Mouse (Mus musculus) lung, embryonic 14.5 days (tissue): Measurements from ENCODE around the gene Unc80. TPM values are rescaled to one million over a fixed set of nuclear protein-coding genes. Genes with fewer than 3 reads are reported as not detected.

ENCODE experiments used
- ATAC-seq: fragments of 200-750 bp; cut with Nextera tagmentation; 2 replicates; pipeline ENCODE4 v1.8.0; 2017; ENCODE audit warnings: mild to moderate bottlenecking, moderate TSS enrichment, moderate library complexity; ENCODE audit not compliant: insufficient read depth
- DNase-seq: peaks from one replicate; pipeline ENCODE4 v3.0.0-alpha.2; 2015
- H3K27ac ChIP-seq: fragments of 300-500 bp; sonication (generic); 2 replicates; pipeline ENCODE4 v1.5.1; 2014; ENCODE audit warnings: low read depth, mild to moderate bottlenecking, moderate library complexity
- H3K27me3 ChIP-seq: fragments of 300-500 bp; sonication (generic); 2 replicates; pipeline ENCODE4 v1.6.1; 2014; ENCODE audit warnings: low read length, control low read depth; ENCODE audit not compliant: insufficient read depth
- H3K36me3 ChIP-seq: fragments of 300-500 bp; sonication (generic); 2 replicates; pipeline ENCODE4 v1.6.1; 2014; ENCODE audit warnings: control low read depth; ENCODE audit not compliant: insufficient read depth
- H3K4me1 ChIP-seq: fragments of 300-500 bp; sonication (generic); 2 replicates; pipeline ENCODE4 v1.6.1; 2014; ENCODE audit warnings: antibody characterized with exemption, control low read depth; ENCODE audit not compliant: insufficient read depth
- H3K4me2 ChIP-seq: fragments of 300-500 bp; sonication (generic); 2 replicates; pipeline ENCODE4 v1.6.1; 2014; ENCODE audit warnings: mild to moderate bottlenecking
- H3K4me3 ChIP-seq: fragments of 300-500 bp; sonication (generic); 2 replicates; pipeline ENCODE4 v1.5.1; 2014; ENCODE audit warnings: low read depth, low read length
- H3K9ac ChIP-seq: fragments of 300-500 bp; sonication (generic); 2 replicates; pipeline ENCODE4 v1.6.1; 2014
- H3K9me3 ChIP-seq: fragments of 300-500 bp; sonication (generic); 2 replicates; pipeline ENCODE4 v1.6.1; 2016; ENCODE audit warnings: low read depth, low read length, control low read depth
- CTCF ChIP-seq: IDR thresholded peaks from 2 replicates; pipeline ENCODE4 v1.5.1; 2016; ENCODE audit warnings: antibody characterized with exemption, low read depth
- WGBS: fragments of 180-500 bp; shearing (Covaris S2); extraction: QIAGEN DNeasy Blood & Tissue Kit; methylation state at CpG from one replicate; pipeline ENCODE4 v1.1.7; 2014; 5-methylcytosine and 5-hydroxymethylcytosine counted together
- polyA plus RNA-seq: library from polyadenylated mRNA; unstranded; fragments of >200 nt; fragmentation: Nextera tagmentation; extraction: Ambion mirVana; gene quantifications from 2 replicates; pipeline ENCODE4 v1.2.1, GENCODE M21; 2014

Unc80 gene
- polyA plus RNA-seq, 1 experiment from 2014 or later, result 0.09 TPM

DNA sequence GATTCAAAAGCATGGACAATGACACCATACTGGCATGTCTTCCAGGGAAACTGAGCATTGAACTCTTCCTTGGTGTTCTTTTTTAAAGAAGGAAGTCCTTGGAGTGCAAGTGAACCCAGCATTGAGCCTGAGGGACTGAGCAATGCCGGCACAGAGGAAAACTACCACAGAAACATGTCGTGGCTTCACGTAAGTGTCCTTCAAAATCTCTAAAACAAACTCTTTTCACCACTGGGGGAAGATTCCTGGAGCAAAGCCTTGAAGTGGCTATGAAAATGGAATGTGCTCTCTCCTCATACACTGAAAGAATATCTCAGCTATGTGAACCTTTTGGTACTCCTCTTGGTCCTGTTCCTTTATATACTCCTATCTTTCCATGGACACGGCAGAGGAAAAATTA is 140.1 kb downstream of the Unc80 start:
- H3K4me3 ChIP-seq, result no peak overlapping the region
- H3K9ac ChIP-seq, result no peak overlapping the region
- DNase-seq (peak; percentile 23), ATAC-seq (no peak)
- no peak overlapping the region for H3K4me2 ChIP-seq
- TF ChIP-seq CTCF, result no peak
- no peaks in the 10 kb centered on the region for H3K4me1 ChIP-seq
- H3K27ac ChIP-seq, result no peak overlapping the region
- 64% methylated on average over 4 of the region's 4 CpGs for WGBS
- no peaks in the 10 kb centered on the region for H3K9me3 ChIP-seq
- no peaks in the 10 kb centered on the region for H3K27me3 ChIP-seq
- no peaks in the 10 kb centered on the region for H3K36me3 ChIP-seq

DNA sequence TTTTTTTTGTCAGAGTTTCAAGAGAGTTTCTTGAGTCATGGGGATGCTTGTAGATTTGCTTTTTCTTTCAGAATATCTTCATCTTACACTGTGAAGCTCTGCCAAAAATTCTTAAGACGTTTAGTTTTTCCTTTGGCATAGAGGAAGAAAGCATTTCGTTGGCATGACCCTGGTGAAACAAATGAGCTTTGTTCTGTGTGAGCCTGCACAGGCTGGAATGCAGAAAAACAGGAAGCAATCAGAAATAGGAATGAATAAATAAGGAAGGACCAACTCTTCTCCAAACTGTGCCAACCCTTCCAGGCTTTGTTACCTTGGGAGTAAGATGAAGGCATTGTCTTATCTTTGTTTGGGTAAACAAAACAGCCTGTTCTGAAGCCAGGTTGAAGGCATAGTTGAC is 149.0 kb downstream of the Unc80 start:
- Histone ChIP-seq H3K4me1 (no peaks in the 10 kb centered on the region), H3K9ac (no peak overlapping the region), H3K4me3 (no peak overlapping the region), H3K27me3 (no peaks in the 10 kb centered on the region), H3K27ac (no peak overlapping the region), H3K36me3 (no peaks in the 10 kb centered on the region), H3K4me2 (no peak overlapping the region), H3K9me3 (no peaks in the 10 kb centered on the region)
- WGBS, result 13% methylated on average over 2 of the region's 2 CpGs
- peak; percentile 46 for DNase-seq
- ATAC-seq, result peak; percentile 60; the same call in 1 of the 2 replicates
- TF ChIP-seq CTCF, result no peak

DNA sequence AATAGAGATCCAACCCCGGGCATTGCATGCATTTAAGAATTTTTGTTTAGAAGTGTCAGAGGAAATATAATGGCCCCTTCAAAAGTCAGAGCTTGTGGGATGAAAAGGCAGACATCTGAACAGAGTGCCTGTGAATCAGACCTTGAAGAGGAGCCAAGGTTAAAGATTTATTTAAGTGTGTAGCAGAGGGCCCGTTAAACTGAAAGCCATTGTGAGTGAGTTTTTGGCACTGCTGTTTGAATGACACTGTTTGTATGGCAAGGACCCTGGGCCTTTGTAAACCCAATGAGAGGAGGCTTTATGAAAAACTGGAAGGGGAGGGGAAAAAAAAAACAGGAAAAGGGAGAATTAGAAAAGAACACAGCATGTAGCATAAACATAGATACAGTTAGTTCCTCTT is 170.0 kb downstream of the Unc80 start:
- no peak for TF ChIP-seq CTCF
- Histone ChIP-seq H3K4me3 (no peak overlapping the region), H3K36me3 (no peaks in the 10 kb centered on the region), H3K27me3 (no peaks in the 10 kb centered on the region), H3K4me1 (no peaks in the 10 kb centered on the region), H3K9me3 (no peaks in the 10 kb centered on the region), H3K4me2 (no peak overlapping the region), H3K27ac (no peak overlapping the region), H3K9ac (no peak overlapping the region)
- WGBS, result 39% methylated on average over 2 of the region's 2 CpGs
- ATAC-seq (no peak), DNase-seq (peak; percentile 23)

DNA sequence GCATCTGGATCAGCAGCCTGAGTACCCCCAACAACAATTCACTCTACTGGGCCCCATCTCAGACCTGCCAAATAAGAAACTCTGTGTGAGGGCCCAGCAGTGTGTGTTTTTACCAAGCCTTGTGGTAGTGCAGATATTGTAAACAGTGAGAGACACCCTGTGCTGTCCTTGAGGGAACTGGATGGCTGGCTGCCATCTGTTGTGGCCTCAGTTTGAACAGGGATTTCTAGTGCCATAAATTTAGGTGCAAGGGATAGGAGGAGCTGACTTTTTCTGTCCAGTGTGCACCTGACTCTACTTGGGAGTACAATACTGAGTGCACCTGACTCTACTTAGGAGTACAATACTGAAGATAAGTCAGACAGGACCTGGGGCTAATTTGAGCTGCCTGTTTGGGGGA is 178.7 kb downstream of the Unc80 start:
- ATAC-seq, result no peak
- no peak for DNase-seq
- H3K27ac ChIP-seq, result no peak overlapping the region
- H3K4me1 ChIP-seq, result no peaks in the 10 kb centered on the region
- H3K4me2 ChIP-seq, result no peak overlapping the region
- no peak overlapping the region for H3K9ac ChIP-seq
- no peaks in the 10 kb centered on the region for H3K9me3 ChIP-seq
- H3K4me3 ChIP-seq, result no peak overlapping the region
- H3K36me3 ChIP-seq, result no peaks in the 10 kb centered on the region
- no peak for TF ChIP-seq CTCF
- no peaks in the 10 kb centered on the region for H3K27me3 ChIP-seq

DNA sequence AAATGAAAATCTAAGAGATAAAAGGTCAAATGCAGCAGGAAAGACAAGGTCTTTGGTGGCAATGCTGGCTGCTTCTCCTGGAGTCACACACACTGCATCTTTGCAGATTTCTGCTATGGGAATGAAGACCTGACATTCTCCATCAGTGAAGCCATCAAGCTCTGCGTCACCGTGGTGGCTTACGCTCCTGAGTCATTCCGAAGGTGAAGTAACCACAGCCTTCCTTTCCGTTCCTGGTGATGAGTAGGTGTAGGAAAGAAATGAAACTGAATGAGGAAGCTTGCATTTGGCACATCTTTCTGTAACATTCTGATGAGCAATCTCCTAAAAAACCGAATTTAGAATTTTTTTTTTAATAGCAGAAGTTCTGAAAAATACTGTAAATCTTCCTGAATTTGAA is 181.4 kb downstream of the Unc80 start:
- no peak overlapping the region for H3K4me2 ChIP-seq
- no peak overlapping the region for H3K27ac ChIP-seq
- no peak for ATAC-seq
- WGBS, result 85% methylated on average over 6 of the region's 6 CpGs
- H3K4me3 ChIP-seq, result no peak overlapping the region
- no peak for DNase-seq
- H3K9ac ChIP-seq, result no peak overlapping the region
- H3K36me3 ChIP-seq, result no peaks in the 10 kb centered on the region
- TF ChIP-seq CTCF, result no peak
- no peaks in the 10 kb centered on the region for H3K9me3 ChIP-seq
- no peaks in the 10 kb centered on the region for H3K27me3 ChIP-seq
- H3K4me1 ChIP-seq, result no peaks in the 10 kb centered on the region

DNA sequence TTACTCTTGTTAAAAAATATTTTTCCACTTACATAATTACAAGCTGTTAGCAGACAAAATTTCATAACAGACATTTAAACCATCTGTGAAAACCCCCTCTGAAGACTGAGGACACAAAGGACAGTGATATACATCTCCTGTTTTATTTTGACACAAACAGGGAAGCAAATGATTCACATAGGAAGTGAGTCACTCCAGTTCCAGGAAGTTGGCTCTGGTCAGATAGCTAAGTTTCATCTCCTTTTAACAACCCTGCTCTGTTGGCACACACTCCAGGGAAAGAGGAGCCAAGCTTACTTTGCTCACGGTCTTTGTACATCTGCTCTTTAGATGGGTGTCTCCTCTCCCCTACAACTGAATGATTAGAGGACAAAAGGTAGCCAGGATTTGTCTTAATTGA is 181.8 kb downstream of the Unc80 start:
- H3K27me3 ChIP-seq, result no peaks in the 10 kb centered on the region
- H3K9me3 ChIP-seq, result no peaks in the 10 kb centered on the region
- H3K4me2 ChIP-seq, result no peak overlapping the region
- H3K4me1 ChIP-seq, result no peaks in the 10 kb centered on the region
- H3K27ac ChIP-seq, result no peak overlapping the region
- no peak for TF ChIP-seq CTCF
- no peak for DNase-seq
- no peaks in the 10 kb centered on the region for H3K36me3 ChIP-seq
- H3K9ac ChIP-seq, result no peak overlapping the region
- 71% methylated on average over 1 of the region's 1 CpGs for WGBS
- ATAC-seq, result no peak
- H3K4me3 ChIP-seq, result no peak overlapping the region

DNA sequence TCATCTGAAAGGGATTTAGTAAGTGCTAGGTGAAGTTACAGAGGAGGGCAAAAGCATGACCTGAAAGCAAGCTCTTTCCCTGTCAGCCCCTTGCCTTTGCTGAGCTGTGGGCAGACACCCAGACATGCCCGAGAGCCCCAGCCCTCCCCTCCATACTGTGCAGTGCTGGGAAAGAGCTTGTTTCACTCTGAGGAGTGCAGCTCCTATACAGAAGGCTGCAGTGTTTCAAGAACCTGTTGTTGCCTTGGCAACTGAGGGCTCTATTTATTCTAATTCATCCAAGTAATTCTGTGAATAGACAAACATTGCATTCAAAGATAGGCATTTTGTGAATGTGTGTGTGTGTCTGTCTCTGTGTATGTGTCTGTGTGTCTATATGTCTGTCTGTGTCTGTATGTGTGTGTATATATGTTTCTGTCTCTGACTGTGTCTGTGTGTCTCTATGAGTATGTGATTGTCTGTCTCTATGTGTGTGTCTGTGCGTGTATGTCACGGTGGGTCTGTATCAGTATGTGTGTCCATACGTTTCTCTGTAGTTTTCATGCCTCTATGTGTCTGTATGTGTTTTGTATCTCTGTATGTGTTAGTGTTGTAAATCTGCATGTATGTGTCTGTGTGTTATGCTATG is 187.1 kb downstream of the Unc80 start:
- no peak overlapping the region for H3K4me3 ChIP-seq
- H3K4me1 ChIP-seq, result no peaks in the 10 kb centered on the region
- peak; percentile 52 for DNase-seq
- H3K4me2 ChIP-seq, result no peak overlapping the region
- H3K9me3 ChIP-seq, result no peaks in the 10 kb centered on the region
- H3K36me3 ChIP-seq, result no peaks in the 10 kb centered on the region
- 44% methylated on average over 4 of the region's 4 CpGs for WGBS
- ATAC-seq, result peak; percentile 93
- no peak overlapping the region for H3K9ac ChIP-seq
- no peak overlapping the region for H3K27ac ChIP-seq
- TF ChIP-seq CTCF, result no peak
- H3K27me3 ChIP-seq, result no peaks in the 10 kb centered on the region

DNA sequence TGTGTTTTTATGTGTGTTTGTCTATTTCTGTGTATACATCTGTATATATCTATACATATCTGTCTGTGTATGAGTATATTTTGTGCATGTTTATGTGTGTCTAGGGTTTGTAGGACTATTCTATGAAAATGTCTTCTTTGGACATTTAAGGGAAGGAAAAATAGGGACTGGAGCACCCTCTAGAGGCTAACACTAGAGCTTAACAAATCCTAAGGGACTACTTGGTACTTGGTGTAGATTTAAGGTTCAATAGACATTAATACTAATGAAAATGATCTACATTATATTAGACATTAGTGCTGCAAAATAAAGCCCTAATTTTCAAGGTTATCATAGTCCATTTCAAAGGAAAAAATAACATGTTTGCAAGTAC is 187.6 kb downstream of the Unc80 start:
- peak; percentile 61 for TF ChIP-seq CTCF
- no peak overlapping the region for H3K27ac ChIP-seq
- ATAC-seq (peak; percentile 68; the same call in 1 of the 2 replicates), DNase-seq (peak; percentile 79)
- H3K36me3 ChIP-seq, result no peaks in the 10 kb centered on the region
- H3K9me3 ChIP-seq, result no peaks in the 10 kb centered on the region
- no peak overlapping the region for H3K9ac ChIP-seq
- no peak overlapping the region for H3K4me2 ChIP-seq
- H3K4me3 ChIP-seq, result no peak overlapping the region
- H3K4me1 ChIP-seq, result no peaks in the 10 kb centered on the region
- H3K27me3 ChIP-seq, result no peaks in the 10 kb centered on the region
